Mouse (Mus musculus): ENCODE data around the gene Pask.
"Not testable (repeated sequence)": the region's sequence is repeated elsewhere in the genome, so short reads cannot be mapped to it uniquely, and the experiment has no call there.

Gene Pask

GRCm38 (mm10) chr1:93342648-93343503 lies at the start of gene Pask, which contains the start of gene Ppp1r7:
Gene Pask (minus strand): TSS chr1:93343482.
Gene Ppp1r7 (plus strand): TSS chr1:93342854.
- DNase-seq = peak; percentile 95

- DNase-seq = no peak
Measured at GRCm38 (mm10) chr1:93388906-93389305, 45.6 kb upstream of the Pask start.

GRCm38 (mm10) chr1:93387198-93387597 lies 43.9 kb upstream of the Pask start:
- no peak for DNase-seq

- DNase-seq = no peak
Measured at GRCm38 (mm10) chr1:93379117-93379516, 35.8 kb upstream of the Pask start.

GRCm38 (mm10) chr1:93377307-93377706 lies 34.0 kb upstream of the Pask start:
- no peak for DNase-seq

GRCm38 (mm10) chr1:93373665-93374064 lies 30.4 kb upstream of the Pask start, which contains the start of gene Ano7:
Gene Ano7 (plus strand): TSS chr1:93373930.
- DNase-seq = no peak

GRCm38 (mm10) chr1:93365641-93366040 lies 22.4 kb upstream of the Pask start:
- DNase-seq = no peak

- no peak for DNase-seq
Measured at GRCm38 (mm10) chr1:93362661-93363060, 19.4 kb upstream of the Pask start.

GRCm38 (mm10) chr1:93352724-93353123 lies 9.4 kb upstream of the Pask start:
- no peak for DNase-seq

- DNase-seq = no peak
Measured at GRCm38 (mm10) chr1:93349701-93350100, 6.4 kb upstream of the Pask start.

- DNase-seq = no peak
Measured at GRCm38 (mm10) chr1:93347176-93347575, 3.9 kb upstream of the Pask start.

GRCm38 (mm10) chr1:93343504-93344047 lies 294 bp upstream of the Pask start:
- DNase-seq = peak; percentile 93 to 95

GRCm38 (mm10) chr1:93334621-93335020 lies 8.7 kb downstream of the Pask start:
- no peak for DNase-seq

- no peak for DNase-seq
Measured at GRCm38 (mm10) chr1:93326446-93326845, 16.8 kb downstream of the Pask start.

- no peak for DNase-seq
Measured at GRCm38 (mm10) chr1:93323973-93324372, 19.3 kb downstream of the Pask start.

- peak; percentile 76 to 85 for DNase-seq
Measured at GRCm38 (mm10) chr1:93305581-93306337, 37.5 kb downstream of the Pask start, which contains the start of gene Mterf4. Gene Mterf4 (minus strand): TSS chr1:93305915.

- DNase-seq = no peak
Measured at GRCm38 (mm10) chr1:93300578-93300977, 42.7 kb downstream of the Pask start.

- DNase-seq = no peak
Measured at GRCm38 (mm10) chr1:93299791-93300190, 43.5 kb downstream of the Pask start.

GRCm38 (mm10) chr1:93294491-93294890 lies 48.8 kb downstream of the Pask start:
- DNase-seq = not testable (repeated sequence)

- no peak for DNase-seq
Measured at GRCm38 (mm10) chr1:93292006-93292405, 51.3 kb downstream of the Pask start.

- no peak for DNase-seq
Measured at GRCm38 (mm10) chr1:93291591-93291990, 51.7 kb downstream of the Pask start.

GRCm38 (mm10) chr1:93290956-93291355 lies 52.3 kb downstream of the Pask start:
- DNase-seq = no peak

- DNase-seq = no peak
Measured at GRCm38 (mm10) chr1:93289678-93290214, 53.5 kb downstream of the Pask start.

Measured in kidney, adult 8-10 months (tissue).